Mouse (Mus musculus) cortical plate, adult 2 months (tissue): ENCODE results near the gene Mms22l.

ENCODE experiments used
- CTCF ChIP-seq: fragments of 200-500 bp; IDR thresholded peaks from 2 replicates; pipeline ENCODE4 v1.5.1; 2011; ENCODE audit warnings: mild to moderate bottlenecking, control low read depth, low read length; ENCODE audit not compliant: insufficient read depth; ENCODE audit errors: extremely low read depth
- POLR2A ChIP-seq: fragments of 200-500 bp; IDR thresholded peaks from 2 replicates; pipeline ENCODE4 v1.6.1; 2011; ENCODE audit warnings: mild to moderate bottlenecking, low read length, control low read depth; ENCODE audit not compliant: insufficient read depth; ENCODE audit errors: extremely low read depth

DNA sequence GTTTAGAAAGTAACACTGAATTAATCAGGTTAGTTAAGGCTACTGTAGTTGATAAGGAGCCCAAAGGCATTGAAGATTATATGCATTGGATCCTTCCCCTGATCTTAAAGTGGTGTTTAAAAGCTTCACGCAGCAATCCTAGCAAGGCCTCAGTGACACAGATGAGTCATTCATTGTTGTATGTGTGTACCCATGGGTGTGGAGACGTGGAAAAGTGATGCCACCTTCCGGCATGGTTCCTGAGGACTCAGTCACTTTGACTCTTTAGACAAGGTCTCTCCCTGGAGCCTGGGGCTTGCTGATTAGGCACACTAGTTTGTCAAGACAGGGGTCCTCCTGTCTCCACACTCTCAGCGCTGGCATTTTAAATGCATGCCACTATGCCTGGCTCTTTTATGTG lies 60.9 kb downstream of the Mms22l start:
- TF ChIP-seq CTCF (no peak), POLR2A (no peak)
